Mouse (Mus musculus): Measurements from ENCODE around the gene Hoxa1.

Hoxa1 gene

DNA sequence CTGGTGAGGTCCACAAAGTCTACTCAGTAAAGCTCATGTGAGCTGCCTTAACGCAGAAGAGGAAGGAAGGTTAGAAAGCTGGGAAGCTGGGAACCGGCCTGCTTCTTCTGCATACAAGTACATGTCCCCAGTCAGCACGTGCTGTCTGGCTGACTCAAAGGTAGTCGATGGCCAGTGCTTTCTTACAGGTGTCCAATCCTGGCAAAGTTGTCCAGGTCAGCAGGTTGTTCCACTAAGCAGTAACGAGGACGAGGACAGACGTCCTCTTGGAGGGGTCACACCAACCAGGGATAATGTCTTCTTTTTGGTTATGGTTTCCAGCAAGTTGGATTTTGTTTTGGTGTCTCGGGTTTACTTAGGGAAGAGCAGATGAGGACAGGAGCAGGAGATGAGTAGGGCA lies 31.8 kb upstream of the Hoxa1 start:
- in situ Hi-C loops (cut with MboI): no loop called here

DNA sequence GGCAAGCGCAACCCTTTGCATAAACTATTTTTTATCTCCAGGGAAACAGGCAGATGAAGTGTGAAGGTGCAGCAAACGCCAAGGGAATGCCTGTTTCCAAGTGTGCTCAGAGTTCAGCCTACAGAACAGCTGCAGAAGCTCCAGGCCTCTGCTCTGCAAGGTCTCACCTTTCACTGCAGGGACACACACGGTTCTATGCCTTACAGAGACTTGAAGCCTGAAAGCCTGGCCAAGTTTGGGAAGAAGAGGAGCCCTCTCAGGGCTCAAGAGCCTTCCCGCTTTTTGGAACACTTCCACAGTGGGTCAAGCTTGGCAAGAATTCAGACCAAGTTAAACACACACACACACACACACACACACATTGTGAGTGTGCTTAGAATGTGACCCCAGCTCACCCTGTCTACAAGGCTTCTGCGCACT lies 31.1 kb upstream of the Hoxa1 start:
- in situ Hi-C loops (cut with MboI): no loop called here

DNA sequence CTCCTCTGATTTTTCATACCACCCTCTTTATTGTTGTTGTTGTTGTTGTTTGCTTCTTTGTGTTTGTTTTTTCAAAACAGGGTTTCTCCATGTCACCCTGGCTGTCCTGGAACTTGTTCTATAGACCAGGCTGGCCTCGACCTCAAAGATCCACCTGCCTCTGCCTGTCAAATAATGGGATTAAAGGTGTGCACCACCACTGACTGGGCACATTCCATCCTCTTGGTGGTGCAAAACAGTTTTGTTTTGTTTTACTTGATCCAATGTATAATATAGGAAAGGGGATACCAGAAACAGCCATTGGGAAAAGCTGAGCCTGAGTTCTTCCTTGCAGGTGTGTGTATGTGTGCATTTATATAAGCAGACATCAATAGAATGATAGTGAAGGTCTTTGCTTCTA lies 28.4 kb upstream of the Hoxa1 start:
- in situ Hi-C loops (cut with MboI): no loop called here

DNA sequence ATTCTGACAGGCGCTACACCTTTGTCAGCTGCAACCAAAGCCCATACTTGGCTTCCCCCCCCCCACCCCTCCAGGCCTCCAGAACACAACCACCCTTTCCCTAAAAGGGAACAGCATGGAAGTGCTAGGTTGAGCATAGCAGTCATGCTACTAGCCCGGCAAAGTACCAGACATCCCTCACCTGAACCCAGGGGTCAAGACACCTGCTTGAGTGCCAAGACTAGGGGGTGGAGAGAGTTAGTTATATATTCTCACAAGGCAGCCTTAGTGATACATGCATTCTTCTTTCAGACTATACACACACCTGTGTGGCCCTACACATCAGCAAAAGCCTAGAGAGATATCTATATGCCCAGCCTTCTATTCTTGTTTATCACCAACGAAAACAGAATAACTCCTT lies 27.7 kb upstream of the Hoxa1 start:
- in situ Hi-C loops (cut with MboI): no loop called here

DNA sequence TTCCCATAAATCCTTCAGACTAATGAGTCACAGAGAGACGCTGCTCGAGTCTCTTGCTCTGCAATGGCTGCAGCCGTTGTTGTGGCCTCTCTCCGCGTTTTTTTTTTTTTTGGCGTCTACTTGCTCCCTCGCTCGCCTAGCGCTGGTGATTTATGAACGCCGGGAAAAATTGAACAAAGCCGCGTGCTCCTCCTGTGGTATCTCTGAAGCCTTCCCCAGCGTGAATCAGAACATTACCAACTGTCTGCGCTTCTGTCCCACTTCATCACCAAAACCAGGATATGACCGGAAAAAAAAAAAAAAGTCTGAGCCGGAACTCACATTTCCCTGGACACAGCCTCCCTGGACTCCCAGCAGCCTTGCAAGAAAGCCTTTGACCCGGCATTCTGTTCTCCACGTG lies 27.1 kb upstream of the Hoxa1 start:
- in situ Hi-C loops (cut with MboI): no loop called here

DNA sequence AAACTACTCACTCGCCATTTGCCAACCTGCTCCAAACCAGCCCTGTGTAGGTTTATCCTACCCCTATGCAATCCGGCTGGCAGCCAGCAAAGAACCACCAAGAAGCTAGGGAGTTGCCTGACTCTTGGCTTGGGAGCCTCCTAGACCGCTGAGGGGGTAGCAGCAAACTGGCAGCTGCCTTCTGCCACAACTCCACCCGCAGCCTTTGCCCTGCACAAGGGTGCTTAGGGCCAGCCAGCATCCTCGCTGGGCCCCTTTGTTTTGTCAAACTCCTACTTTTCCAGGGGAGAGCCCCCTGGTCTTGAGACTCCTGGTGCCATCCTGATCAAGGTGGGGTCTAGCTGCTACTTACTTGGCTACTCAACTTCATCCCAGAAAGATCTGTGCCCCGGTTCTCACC lies 26.6 kb upstream of the Hoxa1 start:
- in situ Hi-C loops (cut with MboI): no loop called here

DNA sequence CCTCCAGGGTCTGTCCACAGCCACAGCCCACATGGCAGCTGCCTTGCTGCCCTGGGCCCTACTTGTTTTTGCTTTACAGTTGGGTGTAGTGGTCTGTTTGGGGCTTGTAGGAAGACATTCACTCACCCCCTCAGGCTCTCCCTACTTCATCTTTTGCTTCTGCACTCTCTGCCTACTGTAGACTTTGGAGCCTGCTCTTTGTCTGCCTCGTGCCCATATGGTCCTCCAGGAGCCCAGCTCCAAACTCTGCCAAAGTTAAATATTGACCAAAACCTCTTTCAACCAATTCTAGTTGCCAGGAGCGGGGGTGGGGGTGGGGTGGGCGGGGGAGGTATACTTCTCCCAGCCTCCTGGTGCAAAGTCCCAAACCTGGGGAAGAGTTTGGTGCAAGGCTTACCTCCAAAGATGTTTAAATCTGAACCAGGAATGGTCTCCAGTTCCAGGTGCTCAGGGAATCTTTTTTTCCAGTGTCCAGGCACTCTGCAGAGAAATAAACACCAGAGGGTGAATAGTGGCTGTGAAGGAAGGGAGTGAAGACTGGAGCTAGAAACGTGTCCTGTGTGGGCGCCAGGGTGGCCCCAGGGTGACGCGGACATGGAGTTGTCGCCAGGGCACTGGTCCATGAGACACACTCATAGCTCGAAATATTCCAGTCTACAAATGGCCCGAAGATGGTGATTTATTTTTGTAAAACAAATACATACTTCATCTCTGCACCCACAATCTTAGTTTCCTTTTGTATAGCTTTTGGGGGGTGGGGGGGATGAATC lies 25.4 kb upstream of the Hoxa1 start:
- in situ Hi-C loops (cut with MboI): no loop called here

DNA sequence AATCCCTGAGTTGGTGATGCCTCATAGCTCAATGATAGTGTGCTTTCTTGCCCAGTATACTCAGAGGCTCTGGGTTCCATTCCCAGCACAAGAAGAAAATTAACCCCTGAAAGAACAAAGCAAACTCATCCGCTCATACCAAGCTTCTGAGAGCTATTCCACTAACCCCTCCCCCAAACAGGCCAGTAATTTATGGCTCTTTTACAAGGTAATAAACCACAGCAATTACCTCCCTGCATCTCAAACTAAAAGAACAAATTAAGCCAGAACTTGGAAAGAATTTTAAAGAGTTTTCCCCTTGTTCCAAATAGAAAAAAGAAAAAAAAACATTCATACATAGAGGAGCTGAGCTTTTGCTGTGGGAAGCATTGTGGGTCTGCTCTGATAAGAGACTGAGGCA lies 24.7 kb upstream of the Hoxa1 start:
- in situ Hi-C loops (cut with MboI): no loop called here

DNA sequence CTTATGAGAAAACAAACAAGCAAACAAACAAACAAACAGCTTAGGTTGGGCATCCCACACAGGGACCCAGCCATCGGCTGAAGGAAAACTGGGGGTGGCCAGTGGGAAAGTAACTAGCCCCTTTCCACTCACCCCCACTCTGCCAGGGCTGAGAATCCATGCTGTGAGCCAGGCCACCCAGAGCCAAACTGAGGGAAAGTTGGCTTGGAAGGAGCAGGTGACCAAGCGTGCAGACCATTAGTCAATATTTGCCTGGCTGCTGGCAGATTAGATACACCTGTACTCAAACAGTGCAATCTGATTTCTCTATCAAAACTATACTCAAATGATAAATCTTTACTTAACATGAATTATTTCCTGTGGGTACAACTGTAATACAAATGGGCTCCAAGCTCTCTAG lies 23.9 kb upstream of the Hoxa1 start:
- in situ Hi-C loops (cut with MboI): no loop called here

DNA sequence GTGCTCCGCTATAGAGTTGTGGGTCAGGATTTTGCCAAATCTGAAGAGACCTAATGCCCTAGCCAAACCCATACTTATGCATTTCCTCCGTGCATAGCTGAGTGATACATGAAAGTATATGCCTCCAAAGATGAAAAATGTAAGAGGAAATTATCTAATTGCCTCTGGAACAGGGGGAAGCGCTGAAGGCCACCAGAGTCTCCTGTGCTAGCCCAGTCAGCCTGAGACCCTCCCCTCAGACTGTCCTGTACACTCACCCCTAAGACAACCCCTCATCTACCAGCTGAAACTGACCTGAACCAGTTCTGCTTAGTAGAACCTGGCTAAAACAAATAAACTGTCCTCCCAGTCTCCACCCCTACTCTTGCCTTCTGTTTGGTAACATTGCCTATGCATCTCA lies 22.6 kb upstream of the Hoxa1 start:
- in situ Hi-C loops (cut with MboI): no loop called here

DNA sequence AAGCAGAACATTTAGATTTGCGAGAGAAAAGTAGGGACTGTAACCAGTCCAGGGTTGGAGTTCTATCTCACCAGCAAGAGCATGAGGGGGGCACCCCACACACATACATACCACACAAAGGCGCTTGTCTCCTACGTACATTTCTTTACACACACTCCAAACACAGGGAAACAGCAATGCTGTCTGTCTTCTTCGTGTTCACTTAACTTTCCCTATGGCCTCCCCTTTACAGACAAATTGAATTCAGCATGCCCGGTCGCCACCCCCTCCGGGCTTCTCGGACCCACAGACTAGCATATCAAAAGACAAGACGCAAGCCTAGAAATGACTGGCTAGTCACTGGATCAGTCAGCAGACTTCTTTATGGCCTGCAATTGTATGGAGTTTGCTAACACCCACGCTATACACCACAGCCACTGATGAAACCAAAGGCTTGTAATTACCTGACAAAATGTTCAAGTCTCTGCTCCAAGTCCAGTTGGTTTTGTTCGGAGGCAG lies 22.1 kb upstream of the Hoxa1 start:
- in situ Hi-C loops (cut with MboI): no loop called here

DNA sequence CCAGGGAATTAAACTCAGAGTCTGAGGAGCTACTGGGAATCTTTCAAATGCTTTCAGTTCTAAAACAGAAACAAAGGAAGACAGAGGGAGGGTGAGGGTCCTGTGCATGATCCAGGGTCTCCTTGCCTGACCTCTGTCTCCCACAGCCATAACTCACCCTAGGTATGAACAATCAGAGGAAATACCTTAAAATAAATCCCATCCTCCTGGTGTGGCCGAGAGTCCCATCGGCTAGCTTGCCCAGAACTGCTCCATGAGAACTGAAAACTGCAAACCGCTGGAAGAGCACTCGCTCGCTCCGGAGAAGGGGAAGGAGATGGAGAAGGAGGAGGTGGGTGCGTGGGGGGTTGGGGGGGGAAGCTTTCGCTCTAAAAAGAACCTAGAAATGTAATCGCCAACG lies 21.6 kb upstream of the Hoxa1 start:
- in situ Hi-C loops (cut with MboI): no loop called here

DNA sequence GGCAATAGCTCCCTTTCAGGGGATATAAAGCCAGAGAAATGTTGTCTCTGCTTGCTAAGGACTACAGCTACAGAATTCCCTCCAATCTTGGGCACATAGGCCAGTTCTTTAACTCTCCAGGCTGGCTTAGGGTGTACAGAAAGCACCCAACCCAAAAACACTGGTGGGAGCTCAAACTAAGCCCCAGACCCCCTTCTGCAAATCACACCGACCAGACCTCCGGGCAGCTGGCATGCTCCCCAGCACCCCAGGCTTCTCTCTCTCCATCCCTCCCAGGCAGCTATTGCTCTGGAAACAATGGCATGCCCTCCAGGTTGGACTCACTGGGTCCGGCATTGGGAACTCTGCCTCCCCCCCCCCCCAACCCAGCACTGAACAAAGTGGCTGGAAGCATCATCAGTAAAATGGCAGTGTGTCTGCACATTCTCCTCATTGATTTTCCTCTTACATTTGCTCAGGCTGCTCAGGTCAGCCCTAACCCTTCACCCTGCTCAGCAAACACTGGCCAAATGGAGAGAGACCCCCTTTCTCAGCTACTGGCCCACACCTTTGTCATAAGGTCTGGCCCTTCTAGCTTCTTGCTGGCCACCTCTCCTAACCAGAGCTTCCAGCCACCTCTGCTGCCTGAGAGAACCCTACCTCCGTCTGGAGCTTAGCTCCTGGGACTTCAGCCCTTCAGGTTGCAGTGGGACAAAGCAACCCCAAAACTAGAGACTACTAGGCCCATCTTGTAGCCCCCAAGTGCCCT lies 21.0 kb upstream of the Hoxa1 start:
- in situ Hi-C loops (cut with MboI): no loop called here

DNA sequence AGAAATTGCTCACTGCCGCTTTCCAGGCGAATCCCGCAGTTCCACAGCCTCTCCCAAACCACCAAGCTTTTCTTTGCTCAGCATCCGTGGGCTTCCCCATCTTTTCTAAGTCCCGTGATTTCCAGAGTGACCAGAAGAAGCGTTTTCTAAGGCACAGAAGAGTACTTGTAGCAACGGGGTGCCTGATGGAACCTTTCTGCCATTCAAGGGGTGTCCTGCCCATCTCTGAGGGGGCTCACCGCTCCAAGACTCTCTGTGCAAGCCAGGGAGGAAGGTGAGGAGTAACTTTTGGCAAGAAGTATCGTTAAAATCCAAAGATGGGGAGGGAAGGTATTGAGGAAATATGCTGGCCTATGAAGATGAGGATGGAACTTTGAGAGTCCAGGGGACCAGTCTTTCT lies 19.7 kb upstream of the Hoxa1 start:
- in situ Hi-C loops (cut with MboI): no loop called here

DNA sequence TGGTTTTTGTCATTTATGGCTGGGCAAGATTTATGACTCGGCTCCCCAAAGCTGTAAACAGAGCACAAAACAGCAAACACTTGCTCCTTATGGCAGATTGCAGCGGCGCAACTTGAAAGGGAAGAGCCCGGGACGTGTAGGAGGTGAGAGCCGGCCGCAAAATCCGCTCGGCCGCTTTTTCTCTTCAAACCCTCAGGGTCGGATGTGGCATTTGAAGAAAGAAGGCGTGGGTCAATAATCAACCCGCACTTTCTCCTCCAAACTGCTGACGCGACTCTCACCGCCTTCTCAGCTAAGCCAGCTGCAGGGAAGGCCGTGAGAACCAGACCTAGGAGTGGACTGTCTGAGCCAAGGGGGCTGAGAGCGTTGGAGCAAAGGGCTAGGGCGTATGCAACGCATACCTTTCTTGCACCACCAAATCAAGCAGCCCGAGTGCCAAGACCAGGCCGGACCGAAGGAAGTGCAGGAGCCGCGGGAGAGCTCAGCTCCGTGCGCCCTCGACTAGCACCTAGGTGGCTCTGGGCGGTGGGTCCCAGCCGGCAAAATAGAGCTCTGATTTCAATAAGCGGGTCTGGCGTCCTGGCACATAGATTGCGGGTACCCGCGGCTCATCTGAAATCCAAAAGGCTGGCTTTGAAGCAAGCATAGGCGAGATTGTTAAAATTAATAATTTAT lies 19.1 kb upstream of the Hoxa1 start, which contains the start of gene 5730596B20Rik:
TSS of gene 5730596B20Rik (plus strand) at position 438 of the 675 bp plus-strand sequence.
- in situ Hi-C loops (cut with MboI): no loop called here

DNA sequence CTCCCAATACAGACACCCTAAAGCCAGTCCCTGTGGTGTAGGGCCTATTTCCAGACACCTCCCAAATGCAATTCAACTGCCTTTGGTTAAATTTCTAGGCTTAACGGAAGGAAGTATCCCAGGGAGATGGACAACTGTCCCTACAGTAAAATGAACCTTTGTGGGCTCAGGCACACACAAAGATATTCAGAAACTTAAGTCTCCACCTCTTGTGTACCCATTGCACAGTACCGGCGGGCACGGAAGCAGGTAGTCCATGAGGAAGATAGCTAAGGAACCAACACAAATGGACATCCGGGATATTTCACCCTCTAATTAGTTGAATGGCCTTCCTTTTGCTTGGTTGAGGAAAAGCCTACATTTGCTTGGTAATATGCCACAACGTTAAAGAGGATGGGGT lies 18.3 kb upstream of the Hoxa1 start:
- in situ Hi-C loops (cut with MboI): no loop called here

DNA sequence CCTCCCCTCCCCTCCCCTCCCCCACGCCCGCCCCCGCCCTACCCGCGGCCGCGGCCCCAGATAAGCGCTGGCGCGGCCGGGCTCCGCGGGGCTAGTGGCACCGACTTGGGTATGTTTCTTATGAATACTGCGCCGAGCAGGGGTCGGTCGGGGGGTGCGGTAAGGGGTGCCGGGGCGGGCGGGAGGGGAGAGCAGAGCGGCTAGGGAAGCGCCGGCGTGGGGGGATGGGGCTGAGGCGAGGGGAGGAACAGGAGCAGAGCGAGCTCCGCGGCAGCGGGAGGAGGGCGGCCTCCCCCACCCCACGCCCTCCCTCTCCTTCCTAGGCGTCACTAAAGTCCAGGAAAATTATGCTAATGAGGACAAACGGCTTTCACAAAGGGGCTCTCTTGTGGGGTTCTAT lies 17.7 kb upstream of the Hoxa1 start:
- in situ Hi-C loops (cut with MboI): no loop called here

DNA sequence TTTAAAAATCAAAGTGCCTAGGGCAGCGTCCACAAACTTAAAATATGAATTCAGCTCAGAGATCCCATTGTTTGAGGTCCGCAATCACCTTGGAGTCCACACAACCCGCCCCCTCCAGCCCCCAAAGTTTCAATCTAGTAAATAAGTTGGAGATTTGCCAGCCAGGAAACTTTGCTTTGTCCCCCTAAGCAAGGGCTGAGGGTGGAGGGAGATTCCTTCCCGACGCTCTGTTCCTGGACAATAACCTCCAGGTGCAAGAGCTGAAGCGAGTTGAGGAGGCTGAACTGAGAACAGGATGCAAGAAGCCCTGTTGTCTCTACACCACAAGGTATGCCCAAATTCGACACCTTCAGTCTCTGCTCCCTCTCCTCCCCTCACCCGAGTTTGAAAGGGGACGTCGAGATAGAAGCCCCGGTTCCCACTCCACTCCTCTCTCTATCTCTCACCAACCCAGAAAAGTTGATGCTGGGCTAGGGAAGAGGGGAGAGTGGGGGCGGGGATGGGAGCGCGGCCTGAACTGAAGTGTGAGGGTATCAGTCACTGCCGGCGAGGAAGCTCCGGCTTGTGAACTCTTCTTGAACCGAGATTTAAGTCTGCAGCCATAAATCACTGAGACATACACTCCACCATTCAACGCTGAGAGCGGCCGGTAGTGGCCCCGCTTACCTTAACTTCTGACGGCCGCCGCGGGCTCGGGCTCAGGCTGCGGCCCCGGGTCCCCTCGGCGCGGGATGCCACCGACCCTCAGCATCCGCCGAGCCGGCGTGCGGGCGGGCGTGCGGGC lies 17.0 kb upstream of the Hoxa1 start:
- in situ Hi-C loops (cut with MboI): no loop called here

DNA sequence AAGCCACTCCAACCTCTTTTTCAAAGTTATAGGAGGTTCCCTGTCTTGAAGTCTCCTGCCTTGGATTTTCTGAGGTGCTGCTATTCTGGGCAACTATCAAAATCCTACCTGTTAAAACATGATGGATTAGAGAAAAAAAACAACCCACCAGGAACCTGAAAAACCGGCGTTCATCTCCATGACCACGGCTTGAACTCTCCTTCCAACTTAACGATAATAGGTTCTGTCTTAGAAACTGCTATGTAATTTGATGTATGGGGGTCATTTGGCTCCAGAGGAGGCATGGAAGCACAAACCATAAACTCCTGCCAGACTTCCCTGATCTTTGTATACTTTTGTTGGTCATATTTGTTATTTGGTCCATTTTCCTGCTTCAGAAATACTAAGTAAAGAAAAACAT lies 15.5 kb upstream of the Hoxa1 start:
- in situ Hi-C loops (cut with MboI): no loop called here

DNA sequence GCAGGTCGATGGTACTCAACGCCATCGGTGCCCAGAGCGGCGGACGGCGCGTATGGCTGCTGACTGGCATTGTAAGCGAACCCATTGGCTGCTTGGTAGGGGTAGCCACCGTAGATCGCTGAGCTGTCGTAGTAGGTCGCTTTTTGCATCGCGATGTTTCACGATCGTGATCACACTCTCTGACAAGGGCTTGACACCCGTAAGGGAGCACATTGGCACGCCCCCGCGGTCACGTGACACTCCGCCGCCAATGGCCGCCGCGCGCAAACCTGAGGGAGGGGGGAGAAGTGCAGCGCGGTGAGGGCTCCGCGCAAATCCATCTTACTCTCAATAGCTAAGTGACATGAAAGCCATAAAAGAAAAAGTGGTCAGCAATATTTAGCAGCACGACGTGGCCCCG lies 14.4 kb upstream of the Hoxa1 start:
- in situ Hi-C loops (cut with MboI): no loop called here

DNA sequence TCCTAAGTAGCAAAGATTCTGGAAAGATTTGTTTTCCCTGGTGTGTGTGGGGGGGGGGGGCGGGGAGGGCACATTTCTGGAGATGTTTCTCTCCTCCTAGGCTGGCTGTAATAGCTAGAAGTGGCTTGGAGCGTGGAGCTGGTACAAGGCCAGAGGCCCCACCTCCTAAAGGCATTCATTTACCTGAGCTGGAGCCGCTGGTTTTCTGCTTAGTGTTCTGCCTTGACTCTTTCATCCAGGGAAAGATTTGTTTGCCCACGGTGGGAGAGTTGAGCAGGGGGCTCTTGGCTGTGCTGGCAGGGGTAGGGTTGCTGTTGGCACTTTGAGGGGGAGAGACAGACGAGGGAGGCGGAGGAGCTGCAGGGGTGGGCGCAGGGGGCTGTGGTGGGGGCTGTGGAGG lies 13.8 kb upstream of the Hoxa1 start:
- in situ Hi-C loops (cut with MboI): no loop called here

DNA sequence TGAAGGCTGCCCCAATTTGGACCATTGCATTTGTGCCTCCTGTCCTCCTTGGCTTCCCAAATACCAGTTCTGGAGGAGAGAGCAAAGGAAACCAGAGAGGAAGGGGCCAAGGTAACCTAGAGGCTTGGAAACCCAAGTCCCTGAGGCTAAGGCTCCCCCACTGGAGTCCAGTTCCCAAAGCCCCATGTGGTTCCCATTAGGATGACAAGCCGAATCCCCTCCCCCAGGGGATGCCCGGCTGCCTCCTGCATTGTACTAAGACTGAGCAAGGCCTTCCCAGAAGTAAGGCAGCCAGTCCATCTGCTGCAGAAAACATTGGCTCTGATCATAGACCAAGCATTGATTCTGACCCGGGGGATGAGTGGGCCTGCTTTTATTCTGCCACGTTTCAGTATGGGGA lies 13.2 kb upstream of the Hoxa1 start:
- in situ Hi-C loops (cut with MboI): no loop called here
